Mouse (Mus musculus) heart, postnatal 0 days (tissue): ENCODE data around the gene Rbbp4. TPM values are rescaled to one million over a fixed set of nuclear protein-coding genes. Genes with fewer than 3 reads are reported as not detected.

Experiments used
- ATAC-seq: fragments of 200-750 bp; cut with Nextera tagmentation; 2 replicates; pipeline ENCODE4 v1.8.0; 2017; ENCODE audit warnings: low read depth, moderate number of reproducible peaks, moderate library complexity; ENCODE audit not compliant: insufficient read depth
- DNase-seq: peaks from one replicate; pipeline ENCODE4 v3.0.0-alpha.2; 2016; ENCODE audit warnings: low spot score
- H3K27ac ChIP-seq: fragments of 300-500 bp; sonication (generic); 2 replicates; pipeline ENCODE4 v1.5.1; 2014; ENCODE audit warnings: low read depth, mild to moderate bottlenecking
- H3K27me3 ChIP-seq: fragments of 300-500 bp; sonication (generic); 2 replicates; pipeline ENCODE4 v1.6.1; 2014; ENCODE audit warnings: low read length, mixed read lengths; ENCODE audit not compliant: control insufficient read depth, insufficient read depth
- H3K36me3 ChIP-seq: fragments of 300-500 bp; sonication (generic); replicated peaks from 2 replicates; pipeline ENCODE4 v1.6.1; 2014; ENCODE audit warnings: low read length, mixed read lengths; ENCODE audit not compliant: control insufficient read depth, insufficient read depth
- H3K4me1 ChIP-seq: fragments of 300-500 bp; sonication (generic); 2 replicates; pipeline ENCODE4 v1.6.1; 2014; ENCODE audit warnings: antibody characterized with exemption; ENCODE audit not compliant: control insufficient read depth, insufficient read depth
- H3K4me2 ChIP-seq: fragments of 300-500 bp; sonication (generic); 2 replicates; pipeline ENCODE4 v1.6.1; 2014; ENCODE audit warnings: low read depth, mild to moderate bottlenecking, low read length, moderate library complexity
- H3K4me3 ChIP-seq: fragments of 300-500 bp; sonication (generic); 2 replicates; pipeline ENCODE4 v1.5.1; 2014; ENCODE audit warnings: low read depth, low read length
- H3K9ac ChIP-seq: fragments of 300-500 bp; sonication (generic); replicated peaks from 2 replicates; pipeline ENCODE4 v1.6.1; 2014; ENCODE audit warnings: low read depth, low read length, mixed read lengths
- H3K9me3 ChIP-seq: fragments of 300-500 bp; sonication (generic); replicated peaks from 2 replicates; pipeline ENCODE4 v1.6.1; 2016; ENCODE audit warnings: low read length; ENCODE audit not compliant: control insufficient read depth
- CTCF ChIP-seq: IDR thresholded peaks from 2 replicates; pipeline ENCODE4 v1.5.1; 2016; ENCODE audit warnings: antibody characterized with exemption, control low read depth, low read depth
- EP300 ChIP-seq: IDR thresholded peaks from 2 replicates; pipeline ENCODE4 v1.6.1; 2016; ENCODE audit warnings: antibody characterized with exemption, low read depth
- WGBS: fragments of 180-500 bp; shearing (Covaris S2); extraction: QIAGEN DNeasy Blood & Tissue Kit; methylation state at CpG from one replicate; pipeline ENCODE4 v1.1.7; 2014; 5-methylcytosine and 5-hydroxymethylcytosine counted together
- polyA plus RNA-seq: library from polyadenylated mRNA; unstranded; fragments of >200 nt; fragmentation: Nextera tagmentation; extraction: Ambion mirVana; gene quantifications from 2 replicates; pipeline ENCODE4 v1.2.1, GENCODE M21; 2015
- total RNA-seq: library from RNA; depleted of rRNA; stranded (reverse); fragments of >200 nt; gene quantifications from 2 replicates; pipeline ENCODE4 v1.2.3, GENCODE M21; 2014; ENCODE audit warnings: low replicate concordance

Rbbp4 gene
- total and polyA plus RNA-seq, 2 experiments from 2014 or later = 97.3 to 222 TPM

DNA sequence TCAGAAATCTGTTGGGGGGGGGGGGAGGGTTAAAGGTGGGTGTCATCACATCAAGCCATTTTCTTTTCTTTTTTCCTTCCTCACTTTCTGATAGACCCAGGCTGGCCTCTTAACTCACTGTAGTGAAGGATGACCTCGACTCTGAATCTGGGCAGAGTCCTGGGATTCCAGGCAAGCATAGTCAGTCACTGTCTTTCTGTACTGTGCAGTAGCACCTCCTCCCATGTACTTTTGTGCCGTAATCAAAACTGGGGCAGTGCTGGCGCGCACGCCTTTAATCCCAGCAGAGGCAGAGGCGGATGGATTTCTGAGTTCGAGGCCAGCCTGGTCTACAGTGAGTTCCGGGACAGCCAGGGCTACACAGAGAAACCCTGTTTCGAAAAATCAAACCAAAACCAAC, 31.4 kb downstream of the Rbbp4 start:
- Histone ChIP-seq H3K9ac (no peak overlapping the region), H3K36me3 (peaks cover 32% of the 10 kb centered on the region), H3K4me2 (no peak overlapping the region), H3K4me3 (no peak overlapping the region), H3K4me1 (peaks cover 8% of the 10 kb centered on the region; the same call in 1 of the 2 replicates), H3K27me3 (no peaks in the 10 kb centered on the region), H3K9me3 (no peaks in the 10 kb centered on the region), H3K27ac (no peak overlapping the region)
- ATAC-seq = no peak; the same call in 1 of the 2 replicates
- 77% methylated on average over 9 of the region's 9 CpGs for WGBS
- DNase-seq = no peak
- TF ChIP-seq CTCF = no peak
- TF ChIP-seq EP300 = no peak

DNA sequence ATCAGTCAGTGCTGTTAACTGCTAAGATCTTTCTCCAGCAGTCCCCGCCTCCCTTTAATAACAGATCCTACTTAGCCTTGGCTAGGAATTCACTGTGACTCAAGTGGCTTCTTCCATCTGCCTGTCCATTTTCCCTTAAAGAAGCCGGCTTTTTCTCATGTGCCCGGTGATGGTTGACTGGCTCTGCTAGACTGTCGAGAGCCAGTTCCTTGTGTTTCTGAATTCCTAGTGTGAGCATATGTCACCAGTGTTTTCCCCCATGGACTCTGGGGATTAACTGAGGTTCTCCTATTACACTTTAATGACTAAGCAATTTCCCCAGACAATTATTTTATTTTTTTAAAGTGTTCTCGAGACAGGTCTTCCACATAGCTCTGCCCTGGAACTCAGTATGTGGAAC, 31.8 kb downstream of the Rbbp4 start:
- WGBS = 78% methylated on average over 5 of the region's 5 CpGs
- no peak overlapping the region for H3K9ac ChIP-seq
- H3K4me2 ChIP-seq = no peak overlapping the region
- H3K4me3 ChIP-seq = no peak overlapping the region
- ATAC-seq (no peak), DNase-seq (peak; percentile 12)
- no peak for TF ChIP-seq EP300
- no peak for TF ChIP-seq CTCF
- H3K27me3 ChIP-seq = no peaks in the 10 kb centered on the region
- H3K27ac ChIP-seq = no peak overlapping the region
- peaks cover 8% of the 10 kb centered on the region; the same call in 1 of the 2 replicates for H3K4me1 ChIP-seq
- H3K9me3 ChIP-seq = no peaks in the 10 kb centered on the region
- H3K36me3 ChIP-seq = peaks cover 28% of the 10 kb centered on the region

DNA sequence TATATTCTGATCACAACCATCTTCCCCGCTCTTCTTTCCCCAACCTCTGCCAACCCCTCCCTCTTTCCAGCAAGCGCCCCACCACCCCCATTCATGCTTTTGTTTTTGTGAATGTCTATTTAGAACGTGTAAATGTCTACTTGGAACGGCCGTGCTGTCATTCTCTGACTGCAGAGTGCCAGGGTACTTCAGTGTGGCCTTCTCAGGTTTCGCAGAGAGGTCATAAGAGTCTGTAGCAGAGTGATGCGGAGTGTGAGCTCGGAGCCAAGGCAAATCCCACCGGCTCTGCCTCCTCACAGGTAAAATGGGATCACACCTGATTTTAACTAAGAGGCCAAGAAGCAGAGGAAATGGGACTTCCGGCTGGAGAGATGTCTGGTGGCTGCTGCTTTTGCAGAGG, 36.0 kb downstream of the Rbbp4 start:
- Histone ChIP-seq H3K4me2 (no peak overlapping the region), H3K27me3 (no peaks in the 10 kb centered on the region), H3K36me3 (no peaks in the 10 kb centered on the region), H3K9ac (no peak overlapping the region), H3K9me3 (no peaks in the 10 kb centered on the region), H3K4me3 (no peak overlapping the region), H3K27ac (no peak overlapping the region), H3K4me1 (peaks cover 7% of the 10 kb centered on the region; the same call in 1 of the 2 replicates)
- ATAC-seq (no peak), DNase-seq (no peak)
- no peak for TF ChIP-seq EP300
- TF ChIP-seq CTCF = no peak
- 59% methylated on average over 10 of the region's 10 CpGs for WGBS

DNA sequence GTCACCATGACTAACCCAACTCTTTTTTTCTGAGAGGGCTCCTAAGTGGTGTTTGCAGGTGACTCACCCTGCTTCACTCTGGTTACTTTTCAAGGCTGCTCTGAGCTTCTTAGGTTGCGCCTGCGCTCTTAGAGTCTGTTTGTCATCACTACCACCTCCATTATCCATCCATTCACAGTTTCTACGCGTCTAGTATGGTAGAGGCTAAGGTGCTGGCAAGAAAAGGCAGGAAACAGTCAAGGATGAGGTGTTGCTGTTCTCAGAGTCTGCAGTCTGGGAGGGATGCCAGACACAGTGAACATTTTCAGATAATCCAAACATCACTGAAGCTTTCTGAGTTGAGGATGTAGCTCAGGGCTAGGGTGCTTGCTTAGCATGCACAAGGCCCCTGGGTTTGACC, 37.4 kb downstream of the Rbbp4 start:
- DNase-seq = peak; percentile 32
- Histone ChIP-seq H3K4me1 (peaks cover 4% of the 10 kb centered on the region; the same call in 1 of the 2 replicates), H3K4me2 (no peak overlapping the region), H3K4me3 (no peak overlapping the region), H3K27ac (no peak overlapping the region), H3K27me3 (no peaks in the 10 kb centered on the region), H3K9ac (no peak overlapping the region), H3K36me3 (no peaks in the 10 kb centered on the region), H3K9me3 (0 out of 2 replicates have a peak, but pooled peaks cover 1% of the 10 kb centered on the region)
- ATAC-seq = 0 out of 2 replicates have a peak, but pooled peaks have one; percentile 9
- WGBS = 42% methylated on average over 4 of the region's 4 CpGs
- TF ChIP-seq EP300 (no peak), CTCF (no peak)

DNA sequence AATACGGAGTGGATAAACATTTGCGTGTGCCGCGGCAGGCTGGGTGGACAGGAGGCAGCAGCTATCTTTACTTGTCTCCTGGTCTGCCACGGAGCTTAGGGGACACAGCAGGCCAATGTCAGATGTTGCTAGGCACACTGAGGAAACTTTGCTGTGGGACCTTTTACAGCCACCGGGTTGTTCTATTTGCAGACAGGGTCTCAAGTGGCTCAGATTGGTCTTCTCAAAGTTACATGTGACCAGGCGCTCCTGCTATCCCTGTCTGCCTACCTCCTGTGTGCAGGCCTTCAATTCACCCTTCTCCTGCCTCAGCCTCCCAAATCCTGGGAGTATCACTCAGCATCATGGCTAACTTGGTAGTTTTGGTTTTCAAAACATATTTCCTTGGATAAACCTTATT, 39.1 kb downstream of the Rbbp4 start:
- no peak overlapping the region for H3K4me2 ChIP-seq
- ATAC-seq = peak; percentile 43
- WGBS = 33% methylated on average over 7 of the region's 7 CpGs
- no peaks in the 10 kb centered on the region for H3K27me3 ChIP-seq
- TF ChIP-seq CTCF (no peak), EP300 (no peak)
- no peak overlapping the region for H3K9ac ChIP-seq
- H3K36me3 ChIP-seq = no peaks in the 10 kb centered on the region
- H3K27ac ChIP-seq = peak overlapping the region; percentile 55
- peaks cover 4% of the 10 kb centered on the region; the same call in 1 of the 2 replicates for H3K4me1 ChIP-seq
- 0 out of 2 replicates have a peak, but pooled peaks cover 5% of the 10 kb centered on the region for H3K9me3 ChIP-seq
- peak; percentile 62 for DNase-seq
- no peak overlapping the region for H3K4me3 ChIP-seq

DNA sequence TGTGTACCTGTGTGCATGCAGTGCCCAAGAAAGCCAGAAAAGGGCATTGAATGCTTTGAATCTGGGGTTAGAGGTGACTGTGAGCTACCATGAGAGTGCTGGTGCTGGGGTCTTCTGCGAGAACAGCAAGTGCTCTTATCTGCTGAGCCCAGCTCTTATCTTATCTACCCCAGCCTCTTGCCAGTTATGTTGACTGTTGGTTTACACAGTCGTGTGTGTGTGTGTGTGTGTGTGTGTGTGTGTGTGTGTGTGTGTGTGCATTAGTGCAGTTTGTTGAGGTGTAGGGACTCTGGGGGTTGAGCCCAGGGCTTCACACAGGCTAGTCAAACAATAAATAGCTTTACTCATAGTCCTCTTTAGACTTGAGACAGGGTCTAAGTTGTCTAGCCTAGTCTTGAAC, 40.0 kb downstream of the Rbbp4 start:
- Histone ChIP-seq H3K9me3 (0 out of 2 replicates have a peak, but pooled peaks cover 5% of the 10 kb centered on the region), H3K36me3 (no peaks in the 10 kb centered on the region)
- 20% methylated on average over 2 of the region's 2 CpGs for WGBS

More for the DNA sequence above, 40.0 kb downstream of the Rbbp4 start:
- Histone ChIP-seq H3K4me2 (no peak overlapping the region), H3K9ac (no peak overlapping the region), H3K27ac (peak overlapping the region; percentile 55; the same call in 1 of the 2 replicates), H3K4me3 (no peak overlapping the region), H3K27me3 (no peaks in the 10 kb centered on the region), H3K4me1 (peaks cover 4% of the 10 kb centered on the region; the same call in 1 of the 2 replicates)
- ATAC-seq (no peak), DNase-seq (no peak)
- no peak for TF ChIP-seq EP300
- no peak for TF ChIP-seq CTCF
